Mouse (Mus musculus): ENCODE measurements around the gene Aff1. TPM values are rescaled to one million over a fixed set of nuclear protein-coding genes. Genes with fewer than 3 reads are reported as not detected.

The Aff1 gene
- polyA plus RNA-seq, 1 experiment from 2014 or later: 5.3 TPM

- ATAC-seq (ENCODE audit: low FRiP score, low read depth): no peak
- H3K4me1 ChIP-seq: peaks cover 6% of the 10 kb centered on the region
- no peak overlapping the region for H3K4me3 ChIP-seq
- no peaks in the 10 kb centered on the region for H3K9me3 ChIP-seq
- H3K4me2 ChIP-seq (replicated peaks): no peak overlapping the region
- H3K9ac ChIP-seq (replicated peaks): no peak overlapping the region
- H3K27ac ChIP-seq (replicated peaks): no peak overlapping the region
- no peaks in the 10 kb centered on the region for H3K27me3 ChIP-seq
- no peaks in the 10 kb centered on the region for H3K36me3 ChIP-seq
- WGBS: 75% methylated on average over 3 of the region's 3 CpGs
Measured at GRCm38 (mm10) chr5:103730727-103731126, 38.6 kb downstream of the Aff1 start.

DNA sequence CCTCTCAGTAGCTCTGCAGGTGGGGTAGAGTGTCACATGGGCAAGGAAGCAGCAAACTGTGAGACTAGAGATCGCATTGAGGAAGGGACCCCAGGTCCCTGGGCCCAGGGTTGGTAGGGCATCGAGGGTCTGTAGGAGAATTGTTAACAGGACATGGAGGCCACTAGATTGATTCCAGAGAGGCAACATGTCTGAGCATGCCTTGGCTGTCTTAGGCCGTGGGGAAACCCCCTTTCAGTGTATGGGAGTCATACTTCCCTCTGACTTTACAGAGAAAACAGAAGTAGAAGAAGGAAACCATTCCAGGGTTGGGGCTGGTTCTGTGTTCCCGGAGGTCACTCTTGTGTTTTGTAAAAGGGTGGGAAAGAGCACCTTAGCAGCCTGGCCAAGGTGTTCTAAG is 40.4 kb downstream of the Aff1 start:
- Histone ChIP-seq H3K9me3 (no peaks in the 10 kb centered on the region), H3K27me3 (peaks cover 6% of the 10 kb centered on the region; the same call in 1 of the 2 replicates), H3K9ac (replicated peaks) (no peak overlapping the region), H3K27ac (replicated peaks) (no peak overlapping the region), H3K4me3 (no peak overlapping the region), H3K4me1 (no peaks in the 10 kb centered on the region; the same call in 1 of the 2 replicates), H3K36me3 (no peaks in the 10 kb centered on the region), H3K4me2 (replicated peaks) (no peak overlapping the region)
- WGBS: 92% methylated on average over 4 of the region's 4 CpGs
- ATAC-seq (ENCODE audit: low FRiP score, low read depth): no peak

DNA sequence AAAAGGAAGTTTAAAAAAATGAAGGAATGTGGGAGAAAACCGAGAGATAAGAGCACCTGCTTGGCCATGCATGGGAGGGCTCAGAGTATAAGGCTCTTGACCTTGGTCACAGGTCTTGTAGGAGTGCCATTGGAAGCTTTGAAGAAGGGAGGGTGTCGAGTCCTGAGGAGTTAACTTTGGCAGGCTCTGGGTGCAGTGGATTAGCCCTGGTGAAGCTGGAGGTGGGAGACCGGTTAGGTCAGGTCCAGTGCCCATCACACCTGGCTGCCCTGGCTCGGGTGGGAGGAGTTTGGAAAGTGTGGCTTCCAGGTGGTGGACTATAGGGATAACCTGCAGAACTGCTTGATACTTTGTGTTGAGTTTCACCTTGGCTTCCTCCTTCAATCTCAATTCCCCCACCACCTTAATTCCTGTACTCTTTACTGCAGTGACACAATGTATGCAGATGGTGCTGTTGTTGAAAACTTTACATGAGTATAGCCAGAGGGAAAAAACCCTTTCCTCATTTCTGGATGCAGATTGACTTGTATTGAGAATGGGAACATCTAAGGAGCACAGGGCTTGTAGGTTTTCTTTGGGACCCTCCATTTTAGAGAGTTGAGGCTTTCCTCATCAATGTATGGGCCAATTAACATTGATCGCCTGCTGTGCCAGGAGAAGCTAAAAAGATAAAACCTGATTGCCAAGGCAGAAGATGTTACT is 43.4 kb downstream of the Aff1 start:
- no peak overlapping the region for H3K9ac ChIP-seq (replicated peaks)
- H3K4me3 ChIP-seq: no peak overlapping the region
- H3K27ac ChIP-seq (replicated peaks): no peak overlapping the region
- H3K4me1 ChIP-seq: no peaks in the 10 kb centered on the region
- no peak for ATAC-seq (ENCODE audit: low FRiP score, low read depth)
- no peaks in the 10 kb centered on the region for H3K9me3 ChIP-seq
- no peaks in the 10 kb centered on the region for H3K36me3 ChIP-seq
- WGBS: 64% methylated on average over 5 of the region's 5 CpGs
- H3K27me3 ChIP-seq: peaks cover 8% of the 10 kb centered on the region; the same call in 1 of the 2 replicates
- no peak overlapping the region for H3K4me2 ChIP-seq (replicated peaks)

GRCm38 (mm10) chr5:103736553-103737207 is 44.5 kb downstream of the Aff1 start:
- no peaks in the 10 kb centered on the region for H3K4me1 ChIP-seq
- ATAC-seq (ENCODE audit: low FRiP score, low read depth): no peak
- no peak overlapping the region for H3K27ac ChIP-seq (replicated peaks)
- no peak overlapping the region for H3K4me3 ChIP-seq
- H3K36me3 ChIP-seq: no peaks in the 10 kb centered on the region
- no peak overlapping the region for H3K9ac ChIP-seq (replicated peaks)
- H3K9me3 ChIP-seq: no peaks in the 10 kb centered on the region
- no peak overlapping the region for H3K4me2 ChIP-seq (replicated peaks)
- H3K27me3 ChIP-seq: peaks cover 8% of the 10 kb centered on the region; the same call in 1 of the 2 replicates
- WGBS: 76% methylated on average over 6 of the region's 6 CpGs

DNA sequence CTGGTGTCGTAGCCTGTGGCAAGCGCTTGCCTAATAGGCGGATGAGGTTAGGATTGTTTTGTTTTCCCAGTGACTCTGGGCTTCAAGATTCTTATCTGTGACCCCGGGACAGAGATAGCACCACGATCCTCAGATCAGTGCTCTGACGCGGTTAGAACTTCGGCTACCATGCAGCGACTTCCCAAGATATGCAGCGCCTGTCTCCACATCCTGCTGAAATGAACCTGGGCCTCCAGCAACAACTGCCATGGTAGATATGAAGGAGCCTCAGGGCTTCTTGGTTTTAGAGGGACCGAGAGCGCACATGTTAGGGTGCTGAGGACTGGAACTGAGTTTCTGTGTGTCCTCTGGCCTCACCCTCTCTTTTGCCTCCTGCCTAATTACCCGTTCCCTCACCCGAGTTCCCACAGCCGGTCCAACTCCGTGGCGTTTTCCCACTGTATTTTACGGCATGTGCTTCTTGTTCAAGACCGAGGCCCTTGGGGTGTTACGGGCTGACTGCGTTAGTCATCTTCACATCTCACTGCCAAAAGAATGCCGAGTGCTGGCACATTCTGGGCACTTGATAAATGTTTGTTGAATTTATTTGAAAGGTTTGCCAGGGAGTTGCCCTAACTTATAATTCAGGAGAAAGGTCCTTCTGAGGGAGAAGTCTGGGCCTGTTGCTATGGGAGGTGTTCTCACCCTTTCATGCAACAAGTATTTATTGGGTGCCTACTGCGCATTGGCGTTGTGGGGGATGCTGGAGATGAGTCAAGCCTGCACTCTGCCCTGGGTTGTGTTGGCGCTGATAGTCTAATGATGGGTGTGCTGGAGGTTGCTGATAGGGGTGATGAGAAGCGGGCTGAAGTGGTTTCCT is 45.3 kb downstream of the Aff1 start:
- peaks cover 8% of the 10 kb centered on the region; the same call in 1 of the 2 replicates for H3K27me3 ChIP-seq
- H3K27ac ChIP-seq (replicated peaks): no peak overlapping the region
- no peak overlapping the region for H3K4me3 ChIP-seq
- no peaks in the 10 kb centered on the region for H3K36me3 ChIP-seq
- ATAC-seq (ENCODE audit: low FRiP score, low read depth): no peak
- H3K4me2 ChIP-seq (replicated peaks): no peak overlapping the region
- WGBS: 84% methylated on average over 26 of the region's 26 CpGs
- no peaks in the 10 kb centered on the region for H3K9me3 ChIP-seq
- H3K9ac ChIP-seq (replicated peaks): no peak overlapping the region
- H3K4me1 ChIP-seq: no peaks in the 10 kb centered on the region

DNA sequence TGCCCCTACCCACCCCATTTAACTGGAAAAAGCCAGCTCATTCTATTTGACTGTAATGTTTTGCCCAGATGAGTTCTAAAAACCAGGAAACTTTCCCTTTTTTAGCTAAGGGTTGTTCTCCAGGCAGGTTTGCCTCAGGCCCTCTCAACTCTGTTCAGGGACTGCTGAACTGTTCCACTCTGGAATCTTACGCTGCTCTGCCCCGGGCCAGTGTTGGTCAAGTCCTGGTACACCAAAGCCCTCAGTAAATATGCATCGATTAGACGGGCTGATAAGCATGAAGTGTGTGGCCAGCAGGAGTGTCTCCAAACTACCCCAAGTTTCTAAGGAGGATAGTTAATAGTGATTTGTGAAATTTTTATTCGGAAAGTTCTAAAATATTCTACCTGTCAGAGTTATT is 46.3 kb downstream of the Aff1 start:
- no peak for ATAC-seq (ENCODE audit: low FRiP score, low read depth)
- 85% methylated on average over 5 of the region's 5 CpGs for WGBS
- Histone ChIP-seq H3K27me3 (peaks cover 8% of the 10 kb centered on the region; the same call in 1 of the 2 replicates), H3K27ac (replicated peaks) (no peak overlapping the region), H3K9ac (replicated peaks) (no peak overlapping the region), H3K4me2 (replicated peaks) (no peak overlapping the region), H3K36me3 (no peaks in the 10 kb centered on the region), H3K4me3 (no peak overlapping the region), H3K9me3 (no peaks in the 10 kb centered on the region), H3K4me1 (no peaks in the 10 kb centered on the region)

DNA sequence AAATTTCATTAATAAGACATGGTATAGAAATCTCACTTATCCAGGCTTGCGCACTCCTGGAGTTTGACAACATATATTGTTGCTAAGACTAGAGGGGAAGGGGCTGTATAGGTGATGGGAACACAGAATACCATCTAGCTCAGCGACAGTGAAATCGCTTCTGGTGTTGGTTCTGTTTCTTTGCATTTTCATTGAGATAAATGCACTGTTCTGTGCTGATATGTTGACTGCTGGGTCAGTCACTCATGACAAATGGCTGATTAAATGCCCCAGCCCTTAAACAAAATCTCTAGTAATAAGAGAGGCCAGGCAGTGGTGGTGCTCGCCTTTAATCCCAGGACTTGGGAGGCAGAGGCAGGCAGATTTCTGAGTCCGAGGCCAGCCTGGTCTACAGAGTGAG is 47.0 kb downstream of the Aff1 start:
- no peak for ATAC-seq (ENCODE audit: low FRiP score, low read depth)
- H3K27me3 ChIP-seq: peaks cover 8% of the 10 kb centered on the region; the same call in 1 of the 2 replicates
- 93% methylated on average over 5 of the region's 5 CpGs for WGBS

GRCm38 (mm10) chr5:103740093-103740902 is 48.1 kb downstream of the Aff1 start:
- 71% methylated on average over 5 of the region's 5 CpGs for WGBS
- no peaks in the 10 kb centered on the region for H3K36me3 ChIP-seq
- H3K4me2 ChIP-seq (replicated peaks): no peak overlapping the region
- H3K9me3 ChIP-seq: no peaks in the 10 kb centered on the region
- peaks cover 8% of the 10 kb centered on the region; the same call in 1 of the 2 replicates for H3K27me3 ChIP-seq
- H3K4me3 ChIP-seq: no peak overlapping the region
- no peaks in the 10 kb centered on the region for H3K4me1 ChIP-seq
- no peak overlapping the region for H3K27ac ChIP-seq (replicated peaks)
- ATAC-seq (ENCODE audit: low FRiP score, low read depth): no peak
- no peak overlapping the region for H3K9ac ChIP-seq (replicated peaks)

More for the DNA sequence above, 47.0 kb downstream of the Aff1 start:
- Histone ChIP-seq H3K4me1 (no peaks in the 10 kb centered on the region), H3K27ac (replicated peaks) (no peak overlapping the region), H3K4me3 (no peak overlapping the region), H3K9me3 (no peaks in the 10 kb centered on the region), H3K36me3 (no peaks in the 10 kb centered on the region), H3K4me2 (replicated peaks) (no peak overlapping the region), H3K9ac (replicated peaks) (no peak overlapping the region)

- Histone ChIP-seq H3K4me3 (no peak overlapping the region), H3K9me3 (no peaks in the 10 kb centered on the region), H3K27ac (replicated peaks) (no peak overlapping the region), H3K4me2 (replicated peaks) (no peak overlapping the region), H3K27me3 (peaks cover 8% of the 10 kb centered on the region; the same call in 1 of the 2 replicates), H3K4me1 (no peaks in the 10 kb centered on the region), H3K9ac (replicated peaks) (no peak overlapping the region), H3K36me3 (no peaks in the 10 kb centered on the region)
- ATAC-seq (ENCODE audit: low FRiP score, low read depth): no peak
- WGBS: 85% methylated on average over 1 of the region's 1 CpGs
Measured at GRCm38 (mm10) chr5:103740903-103741246, 48.7 kb downstream of the Aff1 start.

DNA sequence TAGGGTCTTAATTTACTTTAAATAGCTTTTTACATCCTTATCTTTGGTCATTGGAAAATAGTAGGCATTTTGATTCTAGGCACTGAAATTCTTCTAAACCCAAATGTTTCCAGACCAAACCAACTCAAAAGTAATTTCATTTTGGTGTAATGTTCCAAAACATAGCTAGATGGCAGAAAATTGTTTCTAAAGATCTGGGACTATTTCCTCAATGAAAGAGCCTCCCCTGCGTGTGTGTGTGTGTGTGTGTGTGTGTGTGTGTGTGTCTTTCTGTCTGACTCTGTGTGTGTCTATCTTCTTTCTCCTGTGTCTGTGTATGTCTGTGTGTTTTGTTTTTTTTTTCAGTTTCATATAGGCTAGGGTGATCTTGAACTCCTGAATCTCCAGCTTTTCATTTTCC is 49.3 kb downstream of the Aff1 start:
- Histone ChIP-seq H3K27me3 (peaks cover 8% of the 10 kb centered on the region; the same call in 1 of the 2 replicates), H3K9me3 (no peaks in the 10 kb centered on the region), H3K4me3 (no peak overlapping the region), H3K36me3 (no peaks in the 10 kb centered on the region), H3K4me2 (replicated peaks) (no peak overlapping the region), H3K9ac (replicated peaks) (no peak overlapping the region), H3K4me1 (no peaks in the 10 kb centered on the region), H3K27ac (replicated peaks) (no peak overlapping the region)
- WGBS: 52% methylated on average over 1 of the region's 1 CpGs
- ATAC-seq (ENCODE audit: low FRiP score, low read depth): no peak

GRCm38 (mm10) chr5:103741992-103742391 is 49.8 kb downstream of the Aff1 start:
- H3K4me1 ChIP-seq: no peaks in the 10 kb centered on the region
- H3K4me2 ChIP-seq (replicated peaks): no peak overlapping the region
- no peak overlapping the region for H3K9ac ChIP-seq (replicated peaks)
- no peaks in the 10 kb centered on the region for H3K9me3 ChIP-seq
- WGBS: 78% methylated on average over 2 of the region's 2 CpGs
- no peak for ATAC-seq (ENCODE audit: low FRiP score, low read depth)
- H3K36me3 ChIP-seq: no peaks in the 10 kb centered on the region
- H3K27me3 ChIP-seq: peaks cover 8% of the 10 kb centered on the region; the same call in 1 of the 2 replicates
- no peak overlapping the region for H3K27ac ChIP-seq (replicated peaks)
- H3K4me3 ChIP-seq: no peak overlapping the region

Measured in midbrain, embryonic 12.5 days (tissue).